Mouse (Mus musculus) C3H10T1/2 (cell line): ENCODE results near the gene Ambra1. TPM values are rescaled to one million over a fixed set of nuclear protein-coding genes. Genes with fewer than 3 reads are reported as not detected.

Experiments used
- polyA plus RNA-seq, 2 experiments: library from polyadenylated mRNA; unstranded; fragments of >200 nt; fragmentation: generic; extraction: Trizol; gene quantifications; one replicate each; pipeline ENCODE4 v1.2.1; 2012; ENCODE audit warnings: missing spikeins in 2 of 2

Ambra1 gene
- polyA plus RNA-seq = 10 to 100 TPM in 1 of 2 experiments, 1 to 10 TPM in 1; 7.6 to 19.0 TPM

GRCm38 (mm10) chr2:91729971-91730821 is at the start of gene Ambra1:
Gene Ambra1 (plus strand): TSS chr2:91730134.

DNA sequence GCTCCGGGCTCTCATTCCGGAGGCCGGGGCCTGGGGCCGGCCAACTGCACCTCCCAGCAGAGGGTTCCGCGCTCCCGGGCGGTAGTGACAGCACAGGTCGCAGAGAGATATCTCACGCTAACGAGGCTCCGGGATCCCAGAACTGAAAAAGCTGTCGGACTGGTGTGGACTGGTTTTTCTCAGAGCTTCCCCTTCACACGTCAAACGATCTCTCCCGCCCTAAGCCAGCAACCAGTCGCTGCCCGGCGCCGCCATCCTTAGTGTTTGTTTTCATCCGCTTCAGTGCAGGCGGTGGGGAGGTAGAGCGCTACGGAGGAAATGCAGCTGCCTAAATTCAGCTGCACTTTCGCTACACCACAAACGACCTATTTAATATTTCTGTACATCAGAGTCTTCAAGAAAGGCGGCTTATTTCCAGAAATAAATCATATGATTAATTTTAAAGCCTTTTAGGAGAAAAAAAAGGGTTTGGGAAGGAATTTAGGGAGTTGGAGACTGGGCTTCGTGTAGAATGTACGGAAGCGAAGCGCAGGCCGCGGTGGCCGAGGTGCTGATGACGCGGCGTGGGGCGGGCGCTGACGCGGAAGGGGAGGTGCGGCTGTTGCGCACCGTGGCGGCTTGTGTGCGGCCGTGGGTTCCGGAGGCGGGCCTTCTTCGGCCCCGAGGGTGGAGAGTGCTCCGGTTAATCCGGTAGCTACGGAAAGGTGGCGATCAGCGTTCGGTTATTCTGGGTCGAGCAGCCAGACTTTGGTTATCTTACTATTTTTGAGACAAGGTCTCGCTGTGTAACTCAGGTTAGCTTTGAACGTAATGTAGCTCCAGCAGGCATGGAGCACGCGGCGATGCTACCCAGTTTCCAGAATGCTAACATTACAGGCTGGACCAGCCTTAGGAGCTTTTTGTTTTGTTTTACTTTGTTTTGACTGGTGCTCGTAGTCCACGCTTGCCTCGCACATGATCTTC is 19.4 kb upstream of the Ambra1 start, which contains the start of the genes Atg13 and Harbi1:
Gene Atg13, minus strand, starts transcription at position 305 of the 963 bp plus-strand sequence.
Gene Harbi1, plus strand, starts transcription at position 581 of the 963 bp plus-strand sequence.

GRCm38 (mm10) chr2:91926949-91927348 is 197.0 kb downstream of the Ambra1 start, which contains the start of gene Chrm4:
Gene Chrm4 (plus strand): TSS chr2:91927249.

DNA sequence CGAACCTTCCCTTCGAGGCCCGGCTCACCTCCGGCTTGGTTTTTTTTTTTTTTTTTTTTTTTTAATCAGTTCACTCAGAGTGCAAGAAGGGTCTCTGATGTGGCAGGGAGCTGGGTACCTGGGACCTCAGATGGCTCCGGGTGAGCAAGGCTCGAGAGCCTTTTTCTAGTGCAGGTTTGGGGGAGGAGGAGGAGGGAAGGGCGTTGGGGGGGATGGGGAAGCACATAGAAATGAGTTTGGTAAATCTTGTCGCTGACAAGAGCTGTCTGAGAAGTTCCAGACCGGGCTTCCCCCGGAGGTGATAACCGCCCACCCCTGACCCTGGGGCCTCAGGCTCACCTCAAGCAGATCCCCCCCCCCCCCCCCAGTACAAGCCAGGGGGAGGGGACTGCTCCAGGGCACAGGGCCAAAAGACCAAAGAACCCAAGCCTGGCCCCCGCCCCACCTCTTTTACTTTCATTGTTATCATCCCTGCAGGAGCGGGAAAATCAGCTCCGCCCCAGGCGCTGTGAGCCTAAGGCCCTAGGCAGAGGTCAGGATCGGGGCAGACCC is 202.3 kb downstream of the Ambra1 start, which contains the start of gene Mdk:
Gene Mdk, minus strand, starts transcription at position 138 of the 552 bp plus-strand sequence.

GRCm38 (mm10) chr2:91945483-91945882 is 215.5 kb downstream of the Ambra1 start, which contains the start of gene Gm9821:
Gene Gm9821 (plus strand): TSS chr2:91945703.

Other genes starting within 250 kb of the Ambra1 start
- gene Ckap5, start 203.4 kb upstream of the Ambra1 start, polyA plus RNA-seq = 10 to 100 TPM in 1 of 2 experiments, under 1 TPM in 1; 0.96 to 10.6 TPM
- not detected for gene F2, start 93.7 kb upstream of the Ambra1 start, polyA plus RNA-seq
- 1 to 10 TPM; 1.6 to 9.8 TPM for gene Zfp408, start 80.3 kb upstream of the Ambra1 start, polyA plus RNA-seq
- 10 to 100 TPM; 29.4 to 59.9 TPM for gene Arhgap1, start 80.3 kb upstream of the Ambra1 start, polyA plus RNA-seq
- 10 to 100 TPM in 1 of 2 experiments, 1 to 10 TPM in 1; 7.9 to 19.5 TPM for gene Atg13, start 19.6 kb upstream of the Ambra1 start, polyA plus RNA-seq
- gene Harbi1, start 19.3 kb upstream of the Ambra1 start, polyA plus RNA-seq = 1 to 10 TPM in 1 of 2 experiments, under 1 TPM in 1; 0.91 to 4.9 TPM
- gene Chrm4, start 197.1 kb downstream of the Ambra1 start, polyA plus RNA-seq = under 1 TPM in 1 of 2 experiments, not detected in 1; 0.15 TPM
- under 1 TPM; 0.14 to 0.31 TPM for gene Mdk, start 202.2 kb downstream of the Ambra1 start, polyA plus RNA-seq
- under 1 TPM; 0.07 to 0.34 TPM for gene Gm9821, start 215.6 kb downstream of the Ambra1 start, polyA plus RNA-seq
- gene Dgkz, start 245.7 kb downstream of the Ambra1 start, polyA plus RNA-seq = 10 to 100 TPM; 27.8 to 49.6 TPM